Mouse (Mus musculus) midbrain, embryonic 12.5 days (tissue): ENCODE data around the gene Bglap. TPM values are rescaled to one million over a fixed set of nuclear protein-coding genes. Genes with fewer than 3 reads are reported as not detected.

Experiments
- ATAC-seq: fragments of 200-750 bp; cut with Nextera tagmentation; 2 replicates; pipeline ENCODE4 v1.8.0; 2017; ENCODE audit warnings: low read depth, moderate TSS enrichment, moderate library complexity; ENCODE audit not compliant: low FRiP score
- H3K27ac ChIP-seq: fragments of 300-500 bp; sonication (generic); replicated peaks from 2 replicates; pipeline ENCODE4 v1.5.1; 2016; ENCODE audit warnings: mild to moderate bottlenecking
- H3K27me3 ChIP-seq: fragments of 300-500 bp; sonication (generic); 2 replicates; pipeline ENCODE4 v1.6.1; 2016; ENCODE audit warnings: mild to moderate bottlenecking
- H3K36me3 ChIP-seq: fragments of 300-500 bp; sonication (generic); 2 replicates; pipeline ENCODE4 v1.6.1; 2016
- H3K4me1 ChIP-seq: fragments of 300-500 bp; sonication (generic); 2 replicates; pipeline ENCODE4 v1.6.1; 2016
- H3K4me2 ChIP-seq: fragments of 300-500 bp; sonication (generic); replicated peaks from 2 replicates; pipeline ENCODE4 v1.6.1; 2016; ENCODE audit warnings: mild to moderate bottlenecking, moderate library complexity
- H3K4me3 ChIP-seq: fragments of 300-500 bp; sonication (generic); 2 replicates; pipeline ENCODE4 v1.5.1; 2016; ENCODE audit warnings: mild to moderate bottlenecking
- H3K9ac ChIP-seq: fragments of 300-500 bp; sonication (generic); replicated peaks from 2 replicates; pipeline ENCODE4 v1.6.1; 2016; ENCODE audit warnings: mild to moderate bottlenecking, moderate library complexity
- H3K9me3 ChIP-seq: fragments of 300-500 bp; sonication (generic); 2 replicates; pipeline ENCODE4 v1.6.1; 2016; ENCODE audit warnings: mild to moderate bottlenecking
- WGBS: fragments of 180-500 bp; shearing (Covaris S2); methylation state at CpG from one replicate; pipeline ENCODE4 v1.1.7; 2016; 5-methylcytosine and 5-hydroxymethylcytosine counted together
- polyA plus RNA-seq: library from polyadenylated mRNA; unstranded; fragments of >200 nt; fragmentation: Nextera tagmentation; extraction: Ambion mirVana; gene quantifications from 2 replicates; pipeline ENCODE4 v1.2.1, GENCODE M21; 2016

Gene Bglap
- polyA plus RNA-seq, 1 experiment from 2014 or later, result not detected

GRCm38 (mm10) chr3:88336058-88337013 is 47.9 kb downstream of the Bglap start, which contains the start of the genes Tmem79 and Smg5:
Gene Tmem79, minus strand, starts transcription at chr3:88336148.
Gene Smg5, plus strand, starts transcription at chr3:88336260.
- Histone ChIP-seq H3K4me3 (peak within 1 kb of the TSS; percentile 90), H3K27me3 (no peaks in the 10 kb centered on the region), H3K4me2 (peak within 1 kb of the TSS; percentile 69), H3K9ac (peak within 1 kb of the TSS; percentile 88), H3K9me3 (no peaks in the 10 kb centered on the region), H3K4me1 (peaks cover 25% of the 10 kb centered on the region), H3K27ac (peak within 1 kb of the TSS; percentile 92), H3K36me3 (peaks cover 5% of the 10 kb centered on the region)
- 2% methylated on average over 61 of the region's 66 CpGs for WGBS
- ATAC-seq, result peak; percentile 93

- H3K36me3 ChIP-seq, result peaks cover 1% of the 10 kb centered on the region; the same call in 1 of the 2 replicates
- no peaks in the 10 kb centered on the region for H3K27me3 ChIP-seq
- H3K9ac ChIP-seq, result peak overlapping the region; percentile 88
- H3K27ac ChIP-seq, result peak overlapping the region; percentile 92
- H3K4me3 ChIP-seq, result peak overlapping the region; percentile 90
- no peaks in the 10 kb centered on the region for H3K9me3 ChIP-seq
- H3K4me2 ChIP-seq, result peak overlapping the region; percentile 69
- peaks cover 25% of the 10 kb centered on the region for H3K4me1 ChIP-seq
- ATAC-seq, result no peak; the same call in 1 of the 2 replicates
- WGBS, result 1% methylated on average over 27 of the region's 27 CpGs
These were observed 48.7 kb downstream of the Bglap start for GRCm38 (mm10) chr3:88335436-88336053.

- 0 out of 2 replicates have a peak overlapping the region, but pooled peaks have one; percentile 92 for H3K27ac ChIP-seq
These were observed 49.3 kb downstream of the Bglap start for GRCm38 (mm10) chr3:88334902-88335435.

GRCm38 (mm10) chr3:88334029-88334658 is 50.1 kb downstream of the Bglap start:
- peaks cover 25% of the 10 kb centered on the region for H3K4me1 ChIP-seq
- H3K36me3 ChIP-seq, result 0 out of 2 replicates have a peak, but pooled peaks cover 10% of the 10 kb centered on the region
- H3K9ac ChIP-seq, result no peak overlapping the region
- no peak overlapping the region for H3K4me3 ChIP-seq
- 58% methylated on average over 12 of the region's 12 CpGs for WGBS
- no peak overlapping the region for H3K27ac ChIP-seq
- H3K9me3 ChIP-seq, result no peaks in the 10 kb centered on the region
- H3K27me3 ChIP-seq, result no peaks in the 10 kb centered on the region
- H3K4me2 ChIP-seq, result no peak overlapping the region
- no peak for ATAC-seq

More at GRCm38 (mm10) chr3:88334902-88335435, 49.3 kb downstream of the Bglap start:
- ATAC-seq, result no peak
- Histone ChIP-seq H3K27me3 (no peaks in the 10 kb centered on the region), H3K36me3 (0 out of 2 replicates have a peak, but pooled peaks cover 3% of the 10 kb centered on the region), H3K4me2 (peak overlapping the region; percentile 69), H3K4me1 (peaks cover 25% of the 10 kb centered on the region), H3K4me3 (peak overlapping the region; percentile 90), H3K9ac (peak overlapping the region; percentile 88), H3K9me3 (no peaks in the 10 kb centered on the region)
- WGBS, result 40% methylated on average over 3 of the region's 3 CpGs

Other genes with a start within 250 kb of the Bglap start
- 15.1 and 17.6 TPM in 2 replicates for gene Mef2d, start 242.1 kb downstream of the Bglap start, polyA plus RNA-seq
- gene Rhbg, start 129.8 kb downstream of the Bglap start, polyA plus RNA-seq, result 0.26 TPM in 1 of 2 replicates, not detected in the other
- gene Gm38392, start 97.3 kb downstream of the Bglap start, polyA plus RNA-seq, result not detected in 2 replicates
- gene Tsacc, start 87.5 kb downstream of the Bglap start, polyA plus RNA-seq, result 10.9 and 12.8 TPM in 2 replicates
- gene Cct3, start 87.3 kb downstream of the Bglap start, polyA plus RNA-seq, result 606 and 646 TPM in 2 replicates
- 104 and 128 TPM in 2 replicates for gene Glmp, start 59.4 kb downstream of the Bglap start, polyA plus RNA-seq
- 1.9 and 2.3 TPM in 2 replicates for gene Tmem79, start 48.3 kb downstream of the Bglap start, polyA plus RNA-seq
- gene Smg5, start 48.2 kb downstream of the Bglap start, polyA plus RNA-seq, result 94.1 and 101 TPM in 2 replicates
- 0.82 and 0.89 TPM in 2 replicates for gene Paqr6, start 19.9 kb downstream of the Bglap start, polyA plus RNA-seq
- 0.10 TPM in 1 of 2 replicates, not detected in the other for gene Bglap3, start 11.7 kb downstream of the Bglap start, polyA plus RNA-seq
- gene Bglap2, start 5.8 kb downstream of the Bglap start, polyA plus RNA-seq, result not detected in 2 replicates
- gene Pmf1, start 25.9 kb upstream of the Bglap start, polyA plus RNA-seq, result 100.0 and 101 TPM in 2 replicates
- 23.6 and 24.6 TPM in 2 replicates for gene Slc25a44, start 40.7 kb upstream of the Bglap start, polyA plus RNA-seq
- 19.3 and 20.3 TPM in 2 replicates for gene Sema4a, start 76.7 kb upstream of the Bglap start, polyA plus RNA-seq
- 34.3 and 42.8 TPM in 2 replicates for gene Lmna, start 125.5 kb upstream of the Bglap start, polyA plus RNA-seq
- gene Mex3a, start 147.9 kb upstream of the Bglap start, polyA plus RNA-seq, result 47.8 and 49.9 TPM in 2 replicates
- gene Rab25, start 163.8 kb upstream of the Bglap start, polyA plus RNA-seq, result 0.21 and 0.47 TPM in 2 replicates
- gene Lamtor2, start 168.6 kb upstream of the Bglap start, polyA plus RNA-seq, result 137 and 152 TPM in 2 replicates
- 64.7 and 71.2 TPM in 2 replicates for gene Ubqln4, start 169.3 kb upstream of the Bglap start, polyA plus RNA-seq
- gene Ssr2, start 191.4 kb upstream of the Bglap start, polyA plus RNA-seq, result 132 and 137 TPM in 2 replicates
- 143 and 150 TPM in 2 replicates for gene Arhgef2, start 221.5 kb upstream of the Bglap start, polyA plus RNA-seq